Mouse (Mus musculus): ENCODE data around the gene Prmt8.

- TF ChIP-seq CTCF (IDR thresholded peaks at IDR 0.05; ENCODE audit: insufficient read depth, low read depth, low read length) (no peak), POLR2A (IDR thresholded peaks at IDR 0.05; ENCODE audit: insufficient read depth, low read depth, low read length) (no peak)
Observed at GRCm38 (mm10) chr6:127790023-127790422, 20.8 kb upstream of the Prmt8 start.

Data from olfactory bulb, adult 2 months (tissue).